Mouse (Mus musculus): Measurements from ENCODE around the gene Foxp4. TPM values are rescaled to one million over a fixed set of nuclear protein-coding genes. Genes with fewer than 3 reads are reported as not detected.

Foxp4 gene
- total and polyA plus RNA-seq, 3 experiments: 3.3 to 41.7 (median 9.9) TPM

DNA sequence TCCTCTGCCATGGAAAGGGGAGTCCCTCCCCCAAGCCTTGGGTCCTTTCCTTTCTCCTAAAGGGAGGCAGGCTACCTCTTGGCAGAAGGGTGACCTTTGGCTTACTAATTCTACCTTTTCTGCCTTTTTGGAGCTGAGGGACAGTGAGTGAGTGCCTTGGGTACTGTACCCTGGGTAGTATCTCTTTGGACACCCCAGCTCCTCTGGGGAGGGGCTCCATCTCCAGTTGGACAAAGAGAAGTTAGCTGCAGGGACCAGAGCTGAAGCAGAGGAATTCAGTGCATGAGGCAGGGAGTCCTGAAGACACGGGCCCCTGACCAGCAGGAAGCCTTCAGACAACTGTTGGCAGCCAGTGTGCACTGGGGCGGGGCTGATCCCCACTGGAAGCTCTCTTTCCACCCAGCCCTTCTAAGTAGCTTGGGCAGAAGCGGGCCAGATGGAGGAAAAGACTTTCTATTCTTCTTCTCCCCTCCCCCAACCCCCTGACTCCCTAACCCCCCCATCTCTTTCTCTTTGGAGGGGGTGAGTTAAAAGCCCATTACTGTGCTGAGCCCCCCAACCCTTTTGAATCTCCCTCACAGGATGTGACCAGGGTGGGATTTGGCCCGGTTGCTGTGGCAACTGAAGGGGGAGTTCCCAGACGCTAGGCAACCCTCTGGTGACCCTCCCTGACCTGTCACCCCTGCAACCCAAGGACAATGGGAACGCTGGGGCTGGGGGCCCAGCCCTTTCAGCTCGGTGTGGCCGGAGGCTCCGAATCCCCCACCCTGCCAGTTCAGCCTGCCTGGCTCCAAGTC is 26.3 kb downstream of the Foxp4 start:
- Histone ChIP-seq H3K9ac (ENCODE audit: insufficient read depth, low read depth) (no peak overlapping the region), H3K79me2 (replicated peaks; ENCODE audit: control insufficient read depth, extremely low read depth, insufficient read depth, poor library complexity, severe bottlenecking) (no peaks in the 10 kb centered on the region), H3K4me2 (ENCODE audit: insufficient read depth, low read depth, poor library complexity, severe bottlenecking) (no peak overlapping the region), H3K9me3 (replicated peaks; ENCODE audit: low read length) (no peaks in the 10 kb centered on the region), H3K36me3 (replicated peaks in 1 of 2; ENCODE audit: control insufficient read depth in 1 of 2, insufficient read depth in 1 of 2, low read length in 1 of 2) (peaks cover 34 to 77% of the 10 kb centered on the region in 2 experiments), H3K4me3 (replicated peaks in 1 of 3; ENCODE audit: low read depth in 2 of 3, low read length in 2 of 3, poor library complexity in 1 of 3) (no peak overlapping the region), H3K27me3 (replicated peaks) (no peaks in the 10 kb centered on the region), H3K4me1 (ENCODE audit: control insufficient read depth in 1 of 2, insufficient read depth in 2 of 2) (peaks cover 0 to 16% of the 10 kb centered on the region in 2 experiments; a peak in 2 of 4 replicates), H3K27ac (ENCODE audit: insufficient read depth, low read depth) (no peak overlapping the region)
- in situ Hi-C loops (cut with MboI; ENCODE audit: low pct_ligation_motif_present, low pct_unique_long_range_greater_than_20kb, low sequenced_read_pairs) (no loop called here), dilution Hi-C loops (cut with MboI; ENCODE audit: extremely low pct_ligation_motif_present, extremely low pct_unique_long_range_greater_than_20kb, low sequenced_read_pairs) (no loop called here)
- no peak for DNase-seq (ENCODE audit: extremely low read depth)
- no peak for TF ChIP-seq TBP (conservative IDR thresholded peaks at IDR 0.05; ENCODE audit: low read depth, low read length)
- no peak for TF ChIP-seq PAX5 (IDR thresholded peaks at IDR 0.05; ENCODE audit: low read length)
- TF ChIP-seq USF1 (IDR thresholded peaks at IDR 0.05; ENCODE audit: low read depth, low read length): no peak
- no peak for TF ChIP-seq RAD21 (IDR thresholded peaks at IDR 0.05; ENCODE audit: low read depth, low read length)
- no peak for TF ChIP-seq CTCF (conservative IDR thresholded peaks at IDR 0.05 in 1 of 2, IDR thresholded peaks at IDR 0.05 in 1 of 2; ENCODE audit: low read depth in 2 of 2, low read length in 2 of 2)
- no peak for TF ChIP-seq ZNF384 (IDR thresholded peaks at IDR 0.05; ENCODE audit: low read depth, low read length)
- no peak for TF ChIP-seq JUND (conservative IDR thresholded peaks at IDR 0.05; ENCODE audit: low read depth, low read length)
- no peak for TF ChIP-seq E2F4 (IDR thresholded peaks at IDR 0.05; ENCODE audit: insufficient replicate concordance, low read depth, low read length)
- TF ChIP-seq MAX (IDR thresholded peaks at IDR 0.05; ENCODE audit: low read length): no peak
- TF ChIP-seq GABPA (IDR thresholded peaks at IDR 0.05; ENCODE audit: insufficient replicate concordance, low read depth, low read length): no peak
- no peak for TF ChIP-seq ELF1 (IDR thresholded peaks at IDR 0.05; ENCODE audit: low read depth, low read length)
- TF ChIP-seq MAZ (IDR thresholded peaks at IDR 0.05; ENCODE audit: low read depth, low read length): no peak
- no peak for TF ChIP-seq ZKSCAN1 (IDR thresholded peaks at IDR 0.05; ENCODE audit: borderline replicate concordance, low read depth, low read length)
- TF ChIP-seq USF2 (conservative IDR thresholded peaks at IDR 0.05; ENCODE audit: low read depth, low read length): no peak
- TF ChIP-seq CHD2 (IDR thresholded peaks at IDR 0.05; ENCODE audit: low read length): no peak
- no peak for TF ChIP-seq JUN (IDR thresholded peaks at IDR 0.05; ENCODE audit: insufficient read depth, low read depth, low read length)

DNA sequence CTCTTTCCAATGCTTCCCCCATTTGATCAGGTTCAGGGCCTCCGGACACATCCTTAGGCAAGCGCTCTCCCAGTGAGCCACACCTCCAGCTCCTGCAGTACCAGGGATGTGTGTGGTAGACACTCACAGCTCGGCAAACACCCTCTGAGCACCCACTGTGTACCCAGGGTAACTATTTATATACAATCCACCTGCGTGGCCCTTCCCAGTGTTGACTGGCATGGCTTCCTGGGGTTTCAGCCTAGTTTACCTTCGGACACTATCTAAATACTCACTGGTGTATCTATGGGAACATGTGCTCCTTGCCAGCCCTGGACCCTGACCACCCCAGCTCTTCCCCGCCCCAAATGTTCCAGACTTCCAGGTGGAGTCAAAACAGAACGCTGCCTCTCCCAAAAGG is 34.7 kb downstream of the Foxp4 start:
- no peaks in the 10 kb centered on the region for H3K9me3 ChIP-seq (replicated peaks; ENCODE audit: low read length)
- H3K9ac ChIP-seq (ENCODE audit: insufficient read depth, low read depth): no peak overlapping the region
- dilution Hi-C loops (cut with MboI; ENCODE audit: extremely low pct_ligation_motif_present, extremely low pct_unique_long_range_greater_than_20kb, low sequenced_read_pairs): no loop called here
- peaks cover 9 to 53% of the 10 kb centered on the region in 2 experiments for H3K4me1 ChIP-seq (ENCODE audit: control insufficient read depth in 1 of 2, insufficient read depth in 2 of 2)
- H3K4me2 ChIP-seq (ENCODE audit: insufficient read depth, low read depth, poor library complexity, severe bottlenecking): no peak overlapping the region
- H3K27ac ChIP-seq (ENCODE audit: insufficient read depth, low read depth): no peak overlapping the region
- H3K4me3 ChIP-seq (replicated peaks in 1 of 3; ENCODE audit: low read depth in 2 of 3, low read length in 2 of 3, poor library complexity in 1 of 3): no peak overlapping the region
- no peak for TF ChIP-seq RAD21 (IDR thresholded peaks at IDR 0.05; ENCODE audit: low read depth, low read length)
- no peak for DNase-seq (ENCODE audit: extremely low read depth)
- no peaks in the 10 kb centered on the region for H3K27me3 ChIP-seq (replicated peaks)
- H3K36me3 ChIP-seq (replicated peaks in 1 of 2; ENCODE audit: control insufficient read depth in 1 of 2, insufficient read depth in 1 of 2, low read length in 1 of 2): peaks cover 12 to 73% of the 10 kb centered on the region in 2 experiments
- in situ Hi-C loops (cut with MboI; ENCODE audit: low pct_ligation_motif_present, low pct_unique_long_range_greater_than_20kb, low sequenced_read_pairs): no loop called here
- no peaks in the 10 kb centered on the region for H3K79me2 ChIP-seq (replicated peaks; ENCODE audit: control insufficient read depth, extremely low read depth, insufficient read depth, poor library complexity, severe bottlenecking)
